Mouse (Mus musculus) MEL (cell line): ENCODE measurements at regions not wholly inside any gene's neighbourhood (a gene's known extent, or its start where the extent isn't known, plus 50 kb on each side); places are given as distances from the start of the nearest gene placed in this dataset.

Source experiments
- DNase-seq: peaks from one replicate; pipeline ENCODE4 v3.0.0; 2011; ENCODE audit warnings: low read depth, low spot score
- H3K27ac ChIP-seq: 2 replicates; pipeline ENCODE4 v1.5.1; 2012; ENCODE audit warnings: low read depth, mild to moderate bottlenecking, control low read depth, low read length, moderate library complexity; ENCODE audit not compliant: control insufficient read depth
- H3K27me3 ChIP-seq, 2 experiments: fragments of 150-350 bp in 1 of 2; sonication (generic) in 1 of 2; 2 replicates each; pipeline ENCODE4 v1.6.1; 2012; ENCODE audit warnings: low read length in 2 of 2, mild to moderate bottlenecking in 2 of 2, improper control_type of control experiment in 1 of 2, moderate library complexity in 1 of 2; ENCODE audit not compliant: insufficient read depth in 2 of 2, control insufficient read depth in 1 of 2
- H3K36me3 ChIP-seq, 2 experiments: 2 replicates each; pipeline ENCODE4 v1.6.1; 2012 to 2014; ENCODE audit warnings: low read length in 2 of 2, improper control_type of control experiment in 1 of 2, inconsistent platforms in 1 of 2, mild to moderate bottlenecking in 1 of 2; ENCODE audit not compliant: insufficient read depth in 2 of 2, control insufficient read depth in 1 of 2
- H3K4me1 ChIP-seq, 2 experiments: fragments of 150-350 bp in 1 of 2; sonication (generic) in 1 of 2; 2 replicates each; pipeline ENCODE4 v1.6.1; 2012; ENCODE audit warnings: low read length in 2 of 2, improper control_type of control experiment in 1 of 2, mild to moderate bottlenecking in 1 of 2; ENCODE audit not compliant: insufficient read depth in 2 of 2, control insufficient read depth in 1 of 2
- H3K4me3 ChIP-seq, 2 experiments: fragments of 150-350 bp in 1 of 2; sonication (generic) in 1 of 2; 2 replicates each; pipeline ENCODE4 v1.5.1; 2012; ENCODE audit warnings: low read depth in 2 of 2, low read length in 2 of 2, mild to moderate bottlenecking in 2 of 2, moderate library complexity in 2 of 2, control low read depth in 1 of 2, improper control_type of control experiment in 1 of 2; ENCODE audit not compliant: control insufficient read depth in 1 of 2, insufficient read depth in 1 of 2
- H3K79me2 ChIP-seq: 2 replicates; pipeline ENCODE4 v1.6.1; 2012; ENCODE audit warnings: mild to moderate bottlenecking, low read length, moderate library complexity; ENCODE audit not compliant: control insufficient read depth, poor library complexity, insufficient read depth
- H3K9ac ChIP-seq: 2 replicates; pipeline ENCODE4 v1.6.1; 2012; ENCODE audit warnings: low read depth, mild to moderate bottlenecking, control low read depth, low read length, moderate library complexity; ENCODE audit not compliant: control insufficient read depth, poor library complexity, severe bottlenecking
- H3K9me3 ChIP-seq: fragments of 150-350 bp; sonication (generic); replicated peaks from 2 replicates; pipeline ENCODE4 v1.6.1; 2012; ENCODE audit warnings: mild to moderate bottlenecking, low read length, improper control_type of control experiment, moderate library complexity; ENCODE audit not compliant: insufficient read depth
- E2F4 ChIP-seq: IDR thresholded peaks from 2 replicates; pipeline ENCODE4 v1.6.1; 2011; ENCODE audit warnings: low read depth, low read length, improper control_type of control experiment, borderline replicate concordance
- ELF1 ChIP-seq: IDR thresholded peaks from 2 replicates; pipeline ENCODE4 v1.6.1; 2014; ENCODE audit warnings: low read depth, mild to moderate bottlenecking, inconsistent platforms, low read length, improper control_type of control experiment, moderate library complexity
- EP300 ChIP-seq, 2 experiments: IDR thresholded peaks; 2 replicates each; pipeline ENCODE4 v1.6.1; 2011; ENCODE audit warnings: improper control_type of control experiment in 2 of 2, low read length in 2 of 2, low read depth in 1 of 2, mild to moderate bottlenecking in 1 of 2
- GABPA ChIP-seq: IDR thresholded peaks from 2 replicates; pipeline ENCODE4 v1.6.1; 2012; ENCODE audit warnings: low read depth, mild to moderate bottlenecking, inconsistent platforms, low read length, improper control_type of control experiment, moderate library complexity
- HCFC1 ChIP-seq: IDR thresholded peaks from 2 replicates; pipeline ENCODE4 v1.6.1; 2012; ENCODE audit warnings: low read depth, mild to moderate bottlenecking, inconsistent platforms, low read length, improper control_type of control experiment, moderate library complexity
- JUND ChIP-seq: IDR thresholded peaks from 2 replicates; pipeline ENCODE4 v1.6.1; 2011; ENCODE audit warnings: low read depth, mild to moderate bottlenecking, improper control_type of control experiment, low read length
- KAT2A ChIP-seq: conservative IDR thresholded peaks from 2 replicates; pipeline ENCODE4 v1.6.1; 2012; ENCODE audit warnings: low read depth, low read length, improper control_type of control experiment, inconsistent platforms
- MAFK ChIP-seq: IDR thresholded peaks from 2 replicates; pipeline ENCODE4 v1.6.1; 2011; ENCODE audit warnings: low read depth, mild to moderate bottlenecking, low read length, improper control_type of control experiment, borderline replicate concordance
- MAZ ChIP-seq: IDR thresholded peaks from 2 replicates; pipeline ENCODE4 v1.6.1; 2012; ENCODE audit warnings: low read depth, mild to moderate bottlenecking, inconsistent platforms, low read length, improper control_type of control experiment
- MEF2A ChIP-seq: IDR thresholded peaks from 2 replicates; pipeline ENCODE4 v1.6.1; 2014; ENCODE audit warnings: low read depth, mild to moderate bottlenecking, inconsistent platforms, low read length, improper control_type of control experiment; ENCODE audit not compliant: poor library complexity, insufficient replicate concordance, severe bottlenecking; ENCODE audit errors: extremely low read depth
- MXI1 ChIP-seq: IDR thresholded peaks from 2 replicates; pipeline ENCODE4 v1.6.1; 2011; ENCODE audit warnings: mild to moderate bottlenecking, low read depth, low read length, improper control_type of control experiment
- MYB ChIP-seq: IDR thresholded peaks from 2 replicates; pipeline ENCODE4 v1.6.1; 2011; ENCODE audit warnings: mild to moderate bottlenecking, low read depth, low read length, improper control_type of control experiment
- NRF1 ChIP-seq: IDR thresholded peaks from 2 replicates; pipeline ENCODE4 v1.6.1; 2014; ENCODE audit warnings: low read depth, mild to moderate bottlenecking, inconsistent platforms, low read length, improper control_type of control experiment, moderate library complexity; ENCODE audit not compliant: poor library complexity, insufficient read depth, severe bottlenecking
- POLR2A ChIP-seq, 2 experiments: IDR thresholded peaks; 2 replicates each; pipeline ENCODE4 v1.6.1; 2011 to 2012; ENCODE audit warnings: low read length in 2 of 2, mild to moderate bottlenecking in 2 of 2, control low read depth in 1 of 2, improper control_type of control experiment in 1 of 2, low read depth in 1 of 2, moderate library complexity in 1 of 2; ENCODE audit not compliant: control insufficient read depth in 1 of 2, insufficient read depth in 1 of 2, poor library complexity in 1 of 2
- POLR2AphosphoS5 ChIP-seq: IDR thresholded peaks from 2 replicates; pipeline ENCODE4 v1.6.1; 2012; ENCODE audit warnings: low read depth, borderline replicate concordance, mild to moderate bottlenecking, inconsistent platforms, low read length, moderate library complexity, mixed read lengths
- SMC3 ChIP-seq: IDR thresholded peaks from 2 replicates; pipeline ENCODE4 v1.6.1; 2011; ENCODE audit warnings: low read depth, low read length, improper control_type of control experiment
- TAL1 ChIP-seq: IDR thresholded peaks from 2 replicates; pipeline ENCODE4 v1.6.1; 2012; ENCODE audit warnings: mild to moderate bottlenecking, inconsistent platforms, low read length, moderate library complexity, mixed read lengths
- TCF12 ChIP-seq: IDR thresholded peaks from 2 replicates; pipeline ENCODE4 v1.6.1; 2014; ENCODE audit warnings: low read depth, mild to moderate bottlenecking, inconsistent platforms, low read length, improper control_type of control experiment, moderate library complexity
- UBTF ChIP-seq: IDR thresholded peaks from 2 replicates; pipeline ENCODE4 v1.6.1; 2012; ENCODE audit warnings: low read depth, mild to moderate bottlenecking, inconsistent platforms, low read length, improper control_type of control experiment, moderate library complexity, borderline replicate concordance; ENCODE audit not compliant: insufficient read depth
- ZC3H11A ChIP-seq: IDR thresholded peaks from 2 replicates; pipeline ENCODE4 v1.6.1; 2012; ENCODE audit warnings: low read depth, mild to moderate bottlenecking, inconsistent platforms, low read length, improper control_type of control experiment

GRCm38 (mm10) chr5:73846783-73847151 lies 195.6 kb downstream of the Spata18 start:
- H3K9ac ChIP-seq, result no peak overlapping the region
- H3K27ac ChIP-seq, result no peak overlapping the region
- H3K4me3 ChIP-seq, result no peak overlapping the region
- no peaks in the 10 kb centered on the region for H3K4me1 ChIP-seq
- no peak for DNase-seq
- no peaks in the 10 kb centered on the region for H3K9me3 ChIP-seq
- TF ChIP-seq MXI1 (no peak), MYB (no peak), MEF2A (no peak), ZC3H11A (no peak), MAZ (no peak), UBTF (no peak), SMC3 (no peak), JUND (no peak), POLR2AphosphoS5 (no peak), HCFC1 (no peak)
- H3K36me3 ChIP-seq, result no peaks in the 10 kb centered on the region
- peaks cover 0 to 3% of the 10 kb centered on the region in 2 experiments; a peak in 2 of 4 replicates for H3K27me3 ChIP-seq
- no peaks in the 10 kb centered on the region for H3K79me2 ChIP-seq

- H3K36me3 ChIP-seq, result no peaks in the 10 kb centered on the region
- no peak overlapping the region for H3K27ac ChIP-seq
- no peaks in the 10 kb centered on the region for H3K79me2 ChIP-seq
- peaks cover 0 to 3% of the 10 kb centered on the region in 2 experiments; a peak in 3 of 4 replicates for H3K27me3 ChIP-seq
- H3K9me3 ChIP-seq, result no peaks in the 10 kb centered on the region
- no peak overlapping the region for H3K9ac ChIP-seq
- TF ChIP-seq KAT2A (no peak), EP300 (IDR thresholded peaks at IDR 0.05; ENCODE audit: low read depth in 1 of 2, low read length in 2 of 2) (no peak), GABPA (no peak), E2F4 (no peak), UBTF (no peak), SMC3 (no peak), TCF12 (no peak), ELF1 (no peak), NRF1 (no peak), MAFK (no peak), TAL1 (no peak), POLR2A (IDR thresholded peaks at IDR 0.05; ENCODE audit: control insufficient read depth in 1 of 2, insufficient read depth in 1 of 2, low read depth in 1 of 2, low read length in 2 of 2, poor library complexity in 1 of 2) (no peak)
- no peak overlapping the region for H3K4me3 ChIP-seq
- DNase-seq, result no peak
- H3K4me1 ChIP-seq, result no peaks in the 10 kb centered on the region
Observed at GRCm38 (mm10) chr5:73851501-73851900, 200.3 kb downstream of the Spata18 start.
